Mouse (Mus musculus): ENCODE measurements around the gene Cables2. TPM values are rescaled to one million over a fixed set of nuclear protein-coding genes. Genes with fewer than 3 reads are reported as not detected.

Gene Cables2
- polyA plus RNA-seq, 1 experiment: 16.3 TPM

GRCm38 (mm10) chr2:180225044-180225761, 48.1 kb downstream of the Cables2 start:
- H3K27ac ChIP-seq (ENCODE audit: control insufficient read depth, insufficient read depth, low read depth, low read length, poor library complexity): no peak overlapping the region
- H3K4me3 ChIP-seq (replicated peaks; ENCODE audit: control insufficient read depth, low read depth, low read length): no peak overlapping the region
- TF ChIP-seq CTCF (IDR thresholded peaks at IDR 0.05; ENCODE audit: control insufficient read depth, insufficient read depth, low read length): no peak
- TF ChIP-seq POLR2A (IDR thresholded peaks at IDR 0.05; ENCODE audit: borderline replicate concordance, control insufficient read depth, low read depth, low read length): no peak
- under 1% methylated on average over 55 of the region's 55 CpGs for WGBS
- H3K4me1 ChIP-seq (ENCODE audit: control insufficient read depth, insufficient read depth, low read length): no peaks in the 10 kb centered on the region; the same call in 1 of the 2 replicates

- Histone ChIP-seq H3K4me3 (replicated peaks; ENCODE audit: control insufficient read depth, low read depth, low read length) (no peak overlapping the region), H3K27ac (ENCODE audit: control insufficient read depth, insufficient read depth, low read depth, low read length, poor library complexity) (no peak overlapping the region), H3K4me1 (ENCODE audit: control insufficient read depth, insufficient read depth, low read length) (no peaks in the 10 kb centered on the region; the same call in 1 of the 2 replicates)
- WGBS: 14% methylated on average over 13 of the region's 13 CpGs
- TF ChIP-seq POLR2A (IDR thresholded peaks at IDR 0.05; ENCODE audit: borderline replicate concordance, control insufficient read depth, low read depth, low read length): no peak
- TF ChIP-seq CTCF (IDR thresholded peaks at IDR 0.05; ENCODE audit: control insufficient read depth, insufficient read depth, low read length): no peak
Measured at GRCm38 (mm10) chr2:180224647-180225043, 48.7 kb downstream of the Cables2 start.

GRCm38 (mm10) chr2:180222250-180222649, 51.0 kb downstream of the Cables2 start:
- H3K4me3 ChIP-seq (replicated peaks; ENCODE audit: control insufficient read depth, low read depth, low read length): no peak overlapping the region
- no peak overlapping the region for H3K27ac ChIP-seq (ENCODE audit: control insufficient read depth, insufficient read depth, low read depth, low read length, poor library complexity)
- no peak for TF ChIP-seq CTCF (IDR thresholded peaks at IDR 0.05; ENCODE audit: control insufficient read depth, insufficient read depth, low read length)
- H3K4me1 ChIP-seq (ENCODE audit: control insufficient read depth, insufficient read depth, low read length): no peaks in the 10 kb centered on the region
- 54% methylated on average over 6 of the region's 6 CpGs for WGBS

GRCm38 (mm10) chr2:180221051-180221450, 52.2 kb downstream of the Cables2 start:
- no peak for TF ChIP-seq CTCF (IDR thresholded peaks at IDR 0.05; ENCODE audit: control insufficient read depth, insufficient read depth, low read length)
- no peak for TF ChIP-seq POLR2A (IDR thresholded peaks at IDR 0.05; ENCODE audit: borderline replicate concordance, control insufficient read depth, low read depth, low read length)
- H3K4me3 ChIP-seq (replicated peaks; ENCODE audit: control insufficient read depth, low read depth, low read length): no peak overlapping the region
- H3K4me1 ChIP-seq (ENCODE audit: control insufficient read depth, insufficient read depth, low read length): no peaks in the 10 kb centered on the region
- H3K27ac ChIP-seq (ENCODE audit: control insufficient read depth, insufficient read depth, low read depth, low read length, poor library complexity): no peak overlapping the region
- 86% methylated on average over 9 of the region's 9 CpGs for WGBS

- TF ChIP-seq CTCF (IDR thresholded peaks at IDR 0.05; ENCODE audit: control insufficient read depth, insufficient read depth, low read length) (no peak), POLR2A (IDR thresholded peaks at IDR 0.05; ENCODE audit: borderline replicate concordance, control insufficient read depth, low read depth, low read length) (no peak)
- Histone ChIP-seq H3K27ac (ENCODE audit: control insufficient read depth, insufficient read depth, low read depth, low read length, poor library complexity) (no peak overlapping the region), H3K4me3 (replicated peaks; ENCODE audit: control insufficient read depth, low read depth, low read length) (no peak overlapping the region), H3K4me1 (ENCODE audit: control insufficient read depth, insufficient read depth, low read length) (no peaks in the 10 kb centered on the region)
- 77% methylated on average over 9 of the region's 9 CpGs for WGBS
Measured at GRCm38 (mm10) chr2:180220165-180220564, 53.1 kb downstream of the Cables2 start.

- H3K4me3 ChIP-seq (replicated peaks; ENCODE audit: control insufficient read depth, low read depth, low read length): no peak overlapping the region
Measured at GRCm38 (mm10) chr2:180219145-180219943, 54.0 kb downstream of the Cables2 start.

GRCm38 (mm10) chr2:180218677-180219076, 54.6 kb downstream of the Cables2 start:
- H3K27ac ChIP-seq (ENCODE audit: control insufficient read depth, insufficient read depth, low read depth, low read length, poor library complexity): no peak overlapping the region
- TF ChIP-seq POLR2A (IDR thresholded peaks at IDR 0.05; ENCODE audit: borderline replicate concordance, control insufficient read depth, low read depth, low read length) (no peak), CTCF (IDR thresholded peaks at IDR 0.05; ENCODE audit: control insufficient read depth, insufficient read depth, low read length) (no peak)
- H3K4me3 ChIP-seq (replicated peaks; ENCODE audit: control insufficient read depth, low read depth, low read length): no peak overlapping the region
- H3K4me1 ChIP-seq (ENCODE audit: control insufficient read depth, insufficient read depth, low read length): no peaks in the 10 kb centered on the region
- WGBS: 70% methylated on average over 5 of the region's 5 CpGs

More at GRCm38 (mm10) chr2:180219145-180219943, 54.0 kb downstream of the Cables2 start:
- 80% methylated on average over 15 of the region's 15 CpGs for WGBS
- H3K4me1 ChIP-seq (ENCODE audit: control insufficient read depth, insufficient read depth, low read length): no peaks in the 10 kb centered on the region
- TF ChIP-seq POLR2A (IDR thresholded peaks at IDR 0.05; ENCODE audit: borderline replicate concordance, control insufficient read depth, low read depth, low read length): no peak
- no peak for TF ChIP-seq CTCF (IDR thresholded peaks at IDR 0.05; ENCODE audit: control insufficient read depth, insufficient read depth, low read length)
- no peak overlapping the region for H3K27ac ChIP-seq (ENCODE audit: control insufficient read depth, insufficient read depth, low read depth, low read length, poor library complexity)

GRCm38 (mm10) chr2:180218241-180218640, 55.1 kb downstream of the Cables2 start:
- Histone ChIP-seq H3K27ac (ENCODE audit: control insufficient read depth, insufficient read depth, low read depth, low read length, poor library complexity) (no peak overlapping the region), H3K4me1 (ENCODE audit: control insufficient read depth, insufficient read depth, low read length) (no peaks in the 10 kb centered on the region)

More at GRCm38 (mm10) chr2:180218241-180218640, 55.1 kb downstream of the Cables2 start:
- H3K4me3 ChIP-seq (replicated peaks; ENCODE audit: control insufficient read depth, low read depth, low read length): no peak overlapping the region
- TF ChIP-seq POLR2A (IDR thresholded peaks at IDR 0.05; ENCODE audit: borderline replicate concordance, control insufficient read depth, low read depth, low read length) (no peak), CTCF (IDR thresholded peaks at IDR 0.05; ENCODE audit: control insufficient read depth, insufficient read depth, low read length) (no peak)
- WGBS: 69% methylated on average over 3 of the region's 3 CpGs
